Mouse (Mus musculus) heart, postnatal 0 days (tissue): ENCODE measurements around the gene Krtap5-3. TPM values are rescaled to one million over a fixed set of nuclear protein-coding genes. Genes with fewer than 3 reads are reported as not detected.
"Not testable (repeated sequence)": the region's sequence is repeated elsewhere in the genome, so short reads cannot be mapped to it uniquely, and the experiment has no call there.

Source experiments
- ATAC-seq: fragments of 200-750 bp; cut with Nextera tagmentation; 2 replicates; pipeline ENCODE4 v1.8.0; 2017; ENCODE audit warnings: low read depth, moderate number of reproducible peaks, moderate library complexity; ENCODE audit not compliant: insufficient read depth
- DNase-seq: peaks from one replicate; pipeline ENCODE4 v3.0.0-alpha.2; 2016; ENCODE audit warnings: low spot score
- H3K27ac ChIP-seq: fragments of 300-500 bp; sonication (generic); 2 replicates; pipeline ENCODE4 v1.5.1; 2014; ENCODE audit warnings: low read depth, mild to moderate bottlenecking
- H3K27me3 ChIP-seq: fragments of 300-500 bp; sonication (generic); 2 replicates; pipeline ENCODE4 v1.6.1; 2014; ENCODE audit warnings: low read length, mixed read lengths; ENCODE audit not compliant: control insufficient read depth, insufficient read depth
- H3K36me3 ChIP-seq: fragments of 300-500 bp; sonication (generic); replicated peaks from 2 replicates; pipeline ENCODE4 v1.6.1; 2014; ENCODE audit warnings: low read length, mixed read lengths; ENCODE audit not compliant: control insufficient read depth, insufficient read depth
- H3K4me1 ChIP-seq: fragments of 300-500 bp; sonication (generic); 2 replicates; pipeline ENCODE4 v1.6.1; 2014; ENCODE audit warnings: antibody characterized with exemption; ENCODE audit not compliant: control insufficient read depth, insufficient read depth
- H3K4me2 ChIP-seq: fragments of 300-500 bp; sonication (generic); 2 replicates; pipeline ENCODE4 v1.6.1; 2014; ENCODE audit warnings: low read depth, mild to moderate bottlenecking, low read length, moderate library complexity
- H3K4me3 ChIP-seq: fragments of 300-500 bp; sonication (generic); 2 replicates; pipeline ENCODE4 v1.5.1; 2014; ENCODE audit warnings: low read depth, low read length
- H3K9ac ChIP-seq: fragments of 300-500 bp; sonication (generic); replicated peaks from 2 replicates; pipeline ENCODE4 v1.6.1; 2014; ENCODE audit warnings: low read depth, low read length, mixed read lengths
- H3K9me3 ChIP-seq: fragments of 300-500 bp; sonication (generic); replicated peaks from 2 replicates; pipeline ENCODE4 v1.6.1; 2016; ENCODE audit warnings: low read length; ENCODE audit not compliant: control insufficient read depth
- CTCF ChIP-seq: IDR thresholded peaks from 2 replicates; pipeline ENCODE4 v1.5.1; 2016; ENCODE audit warnings: antibody characterized with exemption, control low read depth, low read depth
- EP300 ChIP-seq: IDR thresholded peaks from 2 replicates; pipeline ENCODE4 v1.6.1; 2016; ENCODE audit warnings: antibody characterized with exemption, low read depth
- WGBS: fragments of 180-500 bp; shearing (Covaris S2); extraction: QIAGEN DNeasy Blood & Tissue Kit; methylation state at CpG from one replicate; pipeline ENCODE4 v1.1.7; 2014; 5-methylcytosine and 5-hydroxymethylcytosine counted together
- polyA plus RNA-seq: library from polyadenylated mRNA; unstranded; fragments of >200 nt; fragmentation: Nextera tagmentation; extraction: Ambion mirVana; gene quantifications from 2 replicates; pipeline ENCODE4 v1.2.1, GENCODE M21; 2015
- total RNA-seq: library from RNA; depleted of rRNA; stranded (reverse); fragments of >200 nt; gene quantifications from 2 replicates; pipeline ENCODE4 v1.2.3, GENCODE M21; 2014; ENCODE audit warnings: low replicate concordance

The Krtap5-3 gene
- total and polyA plus RNA-seq, 2 experiments from 2014 or later, result not detected

GRCm38 (mm10) chr7:142198748-142199147, 2.4 kb upstream of the Krtap5-3 start:
- TF ChIP-seq CTCF (no peak), EP300 (no peak)
- Histone ChIP-seq H3K4me3 (no peak overlapping the region), H3K36me3 (no peaks in the 10 kb centered on the region), H3K4me1 (no peaks in the 10 kb centered on the region), H3K9me3 (no peaks in the 10 kb centered on the region), H3K27ac (no peak overlapping the region), H3K27me3 (no peaks in the 10 kb centered on the region), H3K4me2 (no peak overlapping the region), H3K9ac (no peak overlapping the region)
- DNase-seq, result no peak
- ATAC-seq, result no peak
- 60% methylated on average over 2 of the region's 2 CpGs for WGBS

- no peaks in the 10 kb centered on the region for H3K36me3 ChIP-seq
These were observed 4.3 kb downstream of the Krtap5-3 start for GRCm38 (mm10) chr7:142205488-142205887.

GRCm38 (mm10) chr7:142206891-142207290, 5.7 kb downstream of the Krtap5-3 start:
- not testable (repeated sequence) for H3K4me1 ChIP-seq, H3K4me3 ChIP-seq, DNase-seq, ATAC-seq, H3K4me2 ChIP-seq, H3K36me3 ChIP-seq, H3K27ac ChIP-seq, H3K27me3 ChIP-seq, H3K9me3 ChIP-seq, H3K9ac ChIP-seq
- 72% methylated on average over 5 of the region's 5 CpGs for WGBS

More at GRCm38 (mm10) chr7:142205488-142205887, 4.3 kb downstream of the Krtap5-3 start:
- Histone ChIP-seq H3K9me3 (no peaks in the 10 kb centered on the region), H3K4me3 (no peak overlapping the region), H3K4me2 (no peak overlapping the region), H3K9ac (no peak overlapping the region), H3K27ac (no peak overlapping the region), H3K4me1 (no peaks in the 10 kb centered on the region), H3K27me3 (no peaks in the 10 kb centered on the region)
- DNase-seq, result no peak
- ATAC-seq, result no peak
- TF ChIP-seq CTCF (no peak), EP300 (no peak)

GRCm38 (mm10) chr7:142211559-142211958, 10.4 kb downstream of the Krtap5-3 start, which contains the start of gene Gm7579:
TSS of gene Gm7579 (plus strand) at chr7:142211859.
- H3K9me3 ChIP-seq, result no peaks in the 10 kb centered on the region
- no peak for ATAC-seq
- H3K4me2 ChIP-seq, result no peak within 1 kb of the TSS
- 22% methylated on average over 1 of the region's 1 CpGs for WGBS
- TF ChIP-seq CTCF (no peak), EP300 (no peak)
- no peak within 1 kb of the TSS for H3K9ac ChIP-seq
- H3K27me3 ChIP-seq, result no peaks in the 10 kb centered on the region
- no peaks in the 10 kb centered on the region for H3K36me3 ChIP-seq
- H3K4me3 ChIP-seq, result no peak within 1 kb of the TSS
- no peaks in the 10 kb centered on the region for H3K4me1 ChIP-seq
- no peak within 1 kb of the TSS for H3K27ac ChIP-seq
- DNase-seq, result no peak

GRCm38 (mm10) chr7:142212136-142212535, 11.0 kb downstream of the Krtap5-3 start:
- H3K4me2 ChIP-seq, H3K36me3 ChIP-seq, H3K9me3 ChIP-seq, H3K4me3 ChIP-seq, H3K4me1 ChIP-seq, DNase-seq, H3K9ac ChIP-seq, ATAC-seq, H3K27me3 ChIP-seq, H3K27ac ChIP-seq: not testable (repeated sequence)
- WGBS, result 37% methylated on average over 1 of the region's 1 CpGs

GRCm38 (mm10) chr7:142224518-142224917, 23.4 kb downstream of the Krtap5-3 start:
- H3K9ac ChIP-seq, result no peak overlapping the region
- ATAC-seq (no peak), DNase-seq (no peak)
- no peak overlapping the region for H3K4me3 ChIP-seq
- H3K27ac ChIP-seq, result no peak overlapping the region
- H3K36me3 ChIP-seq, result no peaks in the 10 kb centered on the region
- TF ChIP-seq EP300 (no peak), CTCF (no peak)
- no peaks in the 10 kb centered on the region for H3K9me3 ChIP-seq
- no peaks in the 10 kb centered on the region for H3K27me3 ChIP-seq
- H3K4me1 ChIP-seq, result no peaks in the 10 kb centered on the region
- no peak overlapping the region for H3K4me2 ChIP-seq
- WGBS, result 25% methylated on average over 2 of the region's 2 CpGs

- DNase-seq, result peak; percentile 5
- H3K27ac ChIP-seq, result not testable (repeated sequence)
These were observed 28.7 kb downstream of the Krtap5-3 start, which contains the start of gene Krtap5-5 for GRCm38 (mm10) chr7:142229871-142230270. TSS of gene Krtap5-5 (minus strand) at chr7:142229971.

More at GRCm38 (mm10) chr7:142229871-142230270, 28.7 kb downstream of the Krtap5-3 start, which contains the start of gene Krtap5-5:
- H3K9me3 ChIP-seq, ATAC-seq, H3K4me1 ChIP-seq, H3K27me3 ChIP-seq, H3K4me3 ChIP-seq, H3K4me2 ChIP-seq, H3K36me3 ChIP-seq, H3K9ac ChIP-seq: not testable (repeated sequence)
- 29% methylated on average over 3 of the region's 3 CpGs for WGBS
